Mouse (Mus musculus) heart, embryonic 11.5 days (tissue): ENCODE results near the gene Ppp4r4. TPM values are rescaled to one million over a fixed set of nuclear protein-coding genes. Genes with fewer than 3 reads are reported as not detected.

Source experiments
- ATAC-seq: fragments of 200-750 bp; cut with Nextera tagmentation; replicated peaks from 2 replicates; pipeline ENCODE4 v1.8.0; 2017; ENCODE audit warnings: moderate library complexity; ENCODE audit not compliant: insufficient number of reproducible peaks, low FRiP score, low TSS enrichment
- H3K27ac ChIP-seq: fragments of 300-500 bp; sonication (generic); 2 replicates; pipeline ENCODE4 v1.5.1; 2014; ENCODE audit warnings: mild to moderate bottlenecking, low read depth, low read length
- H3K27me3 ChIP-seq: fragments of 300-500 bp; sonication (generic); 2 replicates; pipeline ENCODE4 v1.6.1; 2014; ENCODE audit warnings: mild to moderate bottlenecking, low read length, mixed read lengths; ENCODE audit not compliant: control insufficient read depth, insufficient read depth
- H3K36me3 ChIP-seq: fragments of 300-500 bp; sonication (generic); 2 replicates; pipeline ENCODE4 v1.6.1; 2014; ENCODE audit warnings: mild to moderate bottlenecking, low read length, moderate library complexity, mixed read lengths; ENCODE audit not compliant: control insufficient read depth, insufficient read depth
- H3K4me1 ChIP-seq: fragments of 300-500 bp; sonication (generic); 2 replicates; pipeline ENCODE4 v1.6.1; 2014; ENCODE audit warnings: low read length; ENCODE audit not compliant: control insufficient read depth, insufficient read depth
- H3K4me2 ChIP-seq: fragments of 300-500 bp; sonication (generic); 2 replicates; pipeline ENCODE4 v1.6.1; 2014; ENCODE audit warnings: mild to moderate bottlenecking, moderate library complexity
- H3K4me3 ChIP-seq: fragments of 300-500 bp; sonication (generic); 2 replicates; pipeline ENCODE4 v1.5.1; 2014; ENCODE audit warnings: low read depth, low read length
- H3K9ac ChIP-seq: fragments of 300-500 bp; sonication (generic); 2 replicates; pipeline ENCODE4 v1.6.1; 2014; ENCODE audit warnings: mild to moderate bottlenecking, low read depth, low read length, moderate library complexity
- H3K9me3 ChIP-seq: fragments of 300-500 bp; sonication (generic); replicated peaks from 2 replicates; pipeline ENCODE4 v1.6.1; 2016; ENCODE audit warnings: low read length; ENCODE audit not compliant: control insufficient read depth
- WGBS: fragments of 180-500 bp; shearing (Covaris S2); extraction: QIAGEN DNeasy Blood & Tissue Kit; methylation state at CpG from one replicate; pipeline ENCODE4 v1.1.7; 2014; ENCODE audit not compliant: insufficient replicate concordance; 5-methylcytosine and 5-hydroxymethylcytosine counted together
- polyA plus RNA-seq: library from polyadenylated mRNA; unstranded; fragments of >200 nt; fragmentation: Nextera tagmentation; extraction: Ambion mirVana; gene quantifications from 2 replicates; pipeline ENCODE4 v1.2.1, GENCODE M21; 2014

Gene Ppp4r4
- polyA plus RNA-seq, 1 experiment from 2014 or later = 0.60 TPM

- H3K27me3 ChIP-seq = no peaks in the 10 kb centered on the region
- no peak overlapping the region for H3K27ac ChIP-seq
- no peak for ATAC-seq
- no peak overlapping the region for H3K4me2 ChIP-seq
- H3K9me3 ChIP-seq = no peaks in the 10 kb centered on the region
- WGBS = 45% methylated on average over 10 of the region's 10 CpGs
- no peaks in the 10 kb centered on the region for H3K4me1 ChIP-seq
- H3K9ac ChIP-seq = no peak overlapping the region
- H3K4me3 ChIP-seq = no peak overlapping the region
- H3K36me3 ChIP-seq = no peaks in the 10 kb centered on the region
Measured at GRCm38 (mm10) chr12:103616860-103617261, 84.8 kb downstream of the Ppp4r4 start.

DNA sequence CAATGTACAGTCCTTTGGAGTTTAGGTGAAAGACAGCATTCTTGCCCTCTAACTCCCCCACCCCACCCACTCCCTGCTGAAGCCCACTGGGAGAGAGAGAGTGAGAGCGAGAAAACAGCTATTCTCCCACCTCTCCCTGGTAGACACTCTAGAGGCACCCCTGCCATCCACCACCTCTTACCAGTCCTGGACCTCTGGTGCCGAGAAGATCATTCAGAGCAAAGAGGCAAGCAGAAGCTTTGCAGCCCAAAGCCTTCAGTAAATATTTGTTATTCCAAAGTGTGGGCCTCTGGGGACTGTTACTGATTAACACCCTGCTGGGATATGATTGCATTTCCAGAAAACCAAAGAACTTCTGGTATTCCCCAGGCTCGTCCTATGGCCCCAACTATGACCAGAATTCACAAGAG is 99.1 kb downstream of the Ppp4r4 start, which contains the start of gene Serpina10:
Gene Serpina10, minus strand, starts transcription at position 242 of the 410 bp plus-strand sequence.
- no peak within 1 kb of the TSS for H3K9ac ChIP-seq
- H3K4me3 ChIP-seq = no peak within 1 kb of the TSS
- no peaks in the 10 kb centered on the region for H3K36me3 ChIP-seq
- whole genome bisulfite sequencing = 58% methylated on average over 3 of the region's 3 CpGs
- no peak within 1 kb of the TSS for H3K4me2 ChIP-seq
- H3K9me3 ChIP-seq = no peaks in the 10 kb centered on the region
- no peak for ATAC-seq
- no peaks in the 10 kb centered on the region for H3K27me3 ChIP-seq
- H3K27ac ChIP-seq = no peak within 1 kb of the TSS
- no peaks in the 10 kb centered on the region for H3K4me1 ChIP-seq

DNA sequence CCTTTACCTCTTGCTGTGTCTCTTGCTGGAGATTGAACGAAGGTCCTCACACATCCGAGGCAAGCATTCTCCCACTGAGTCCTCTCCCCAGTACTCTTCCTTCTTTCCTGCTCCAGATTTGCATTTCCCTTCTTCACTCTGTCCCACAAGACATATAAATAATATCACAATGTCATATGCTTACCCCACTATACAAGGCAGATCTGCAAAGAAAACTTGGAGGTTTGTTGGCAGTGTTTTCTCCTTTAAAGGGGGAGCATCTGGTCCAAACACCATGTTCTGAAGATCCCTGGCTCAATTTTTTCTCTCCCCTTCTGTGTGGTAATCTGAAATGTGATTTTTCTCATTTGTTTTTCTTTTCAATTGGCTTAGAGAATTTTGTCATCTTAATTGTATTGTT is 102.3 kb downstream of the Ppp4r4 start:
- H3K9me3 ChIP-seq = no peaks in the 10 kb centered on the region
- H3K27me3 ChIP-seq = no peaks in the 10 kb centered on the region
- WGBS = 77% methylated on average over 2 of the region's 2 CpGs
- no peak overlapping the region for H3K9ac ChIP-seq
- H3K4me1 ChIP-seq = no peaks in the 10 kb centered on the region
- H3K27ac ChIP-seq = no peak overlapping the region
- H3K36me3 ChIP-seq = no peaks in the 10 kb centered on the region
- no peak overlapping the region for H3K4me2 ChIP-seq
- H3K4me3 ChIP-seq = no peak overlapping the region
- no peak for ATAC-seq

DNA sequence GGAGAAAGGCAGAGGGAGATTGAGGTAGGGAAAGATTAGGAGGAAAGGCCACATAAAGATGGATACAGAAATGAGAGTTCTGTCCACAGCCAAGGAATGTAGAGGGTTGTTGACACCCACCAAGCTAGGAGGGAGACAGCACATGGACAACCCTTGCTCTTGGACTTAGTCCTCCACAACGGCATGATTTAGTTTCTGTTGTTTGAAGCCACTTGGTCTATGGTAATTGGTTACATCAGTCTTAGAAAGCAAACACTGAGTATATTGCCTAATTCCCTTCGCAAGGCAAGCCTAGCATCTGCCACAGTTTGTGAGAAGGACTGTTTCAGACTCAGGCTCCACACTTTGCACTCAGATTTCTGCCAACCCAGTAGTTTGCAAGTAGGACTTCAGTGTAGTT is 103.8 kb downstream of the Ppp4r4 start:
- Histone ChIP-seq H3K27ac (no peak overlapping the region), H3K4me2 (no peak overlapping the region), H3K9me3 (no peaks in the 10 kb centered on the region), H3K36me3 (no peaks in the 10 kb centered on the region), H3K4me3 (no peak overlapping the region), H3K9ac (no peak overlapping the region), H3K4me1 (no peaks in the 10 kb centered on the region), H3K27me3 (no peaks in the 10 kb centered on the region)
- ATAC-seq = no peak
- 81% methylated on average over 2 of the region's 2 CpGs for WGBS

- Histone ChIP-seq H3K4me3 (no peak overlapping the region), H3K9me3 (no peaks in the 10 kb centered on the region), H3K9ac (no peak overlapping the region), H3K36me3 (no peaks in the 10 kb centered on the region), H3K27me3 (no peaks in the 10 kb centered on the region), H3K4me2 (no peak overlapping the region), H3K4me1 (no peaks in the 10 kb centered on the region), H3K27ac (no peak overlapping the region)
- WGBS = 0% methylated on average over 2 of the region's 2 CpGs
- no peak for ATAC-seq
Measured at GRCm38 (mm10) chr12:103643336-103643735, 111.3 kb downstream of the Ppp4r4 start.

- H3K9me3 ChIP-seq = no peaks in the 10 kb centered on the region
- H3K27ac ChIP-seq = no peak overlapping the region
- no peaks in the 10 kb centered on the region for H3K36me3 ChIP-seq
- H3K4me3 ChIP-seq = no peak overlapping the region
- no peak overlapping the region for H3K9ac ChIP-seq
- no peak for ATAC-seq
- WGBS = 84% methylated on average over 3 of the region's 3 CpGs
- H3K4me1 ChIP-seq = no peaks in the 10 kb centered on the region
- H3K27me3 ChIP-seq = no peaks in the 10 kb centered on the region
- H3K4me2 ChIP-seq = no peak overlapping the region
Measured at GRCm38 (mm10) chr12:103643818-103644217, 111.7 kb downstream of the Ppp4r4 start.

DNA sequence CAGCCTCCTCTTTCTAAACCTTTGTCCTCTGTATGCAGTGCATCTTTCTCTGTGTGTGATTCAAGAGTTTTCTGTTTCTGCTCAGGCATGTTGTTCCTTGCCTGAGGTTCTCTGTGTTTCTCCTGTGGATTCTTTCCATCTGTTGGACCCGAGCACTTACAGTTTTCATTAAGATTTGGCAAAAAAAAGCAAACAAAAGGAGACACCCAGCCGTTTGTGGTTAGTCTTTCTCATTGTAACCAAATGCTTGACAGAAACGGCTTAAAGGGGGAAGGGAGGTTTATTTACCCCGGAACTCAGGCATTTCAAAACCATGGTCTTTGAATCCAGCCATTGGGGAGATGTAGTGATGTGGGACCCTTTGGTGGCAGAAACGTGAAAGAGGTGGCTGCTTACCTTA is 112.5 kb downstream of the Ppp4r4 start:
- Histone ChIP-seq H3K4me3 (no peak overlapping the region), H3K9ac (no peak overlapping the region), H3K36me3 (no peaks in the 10 kb centered on the region), H3K27me3 (no peaks in the 10 kb centered on the region), H3K4me2 (no peak overlapping the region), H3K4me1 (no peaks in the 10 kb centered on the region), H3K9me3 (no peaks in the 10 kb centered on the region), H3K27ac (no peak overlapping the region)
- WGBS = 33% methylated on average over 5 of the region's 5 CpGs
- ATAC-seq = no peak

DNA sequence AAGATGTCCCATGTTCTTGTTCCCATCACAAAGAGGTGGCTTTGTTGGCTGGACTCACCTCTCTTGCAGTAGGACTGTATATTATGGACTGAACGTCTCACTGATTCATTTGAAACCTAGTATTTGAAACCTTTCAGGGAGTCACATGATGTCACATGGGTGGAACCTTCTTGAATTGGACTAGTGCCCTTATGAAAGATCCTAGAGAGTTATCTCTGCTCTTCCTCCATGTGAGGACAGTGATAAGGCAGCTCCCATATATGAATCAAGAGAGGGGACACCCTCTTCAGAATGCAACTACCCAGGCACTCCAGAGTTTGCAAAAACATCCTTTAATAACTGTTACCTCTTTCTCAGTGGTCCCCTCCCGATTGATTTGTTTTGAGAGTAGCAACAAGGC is 114.2 kb downstream of the Ppp4r4 start:
- Histone ChIP-seq H3K27me3 (no peaks in the 10 kb centered on the region), H3K36me3 (no peaks in the 10 kb centered on the region), H3K9me3 (no peaks in the 10 kb centered on the region), H3K27ac (no peak overlapping the region), H3K4me2 (no peak overlapping the region), H3K4me3 (no peak overlapping the region), H3K4me1 (no peaks in the 10 kb centered on the region), H3K9ac (no peak overlapping the region)
- 71% methylated on average over 2 of the region's 2 CpGs for WGBS
- ATAC-seq = no peak

GRCm38 (mm10) chr12:103653836-103654235 is 121.8 kb downstream of the Ppp4r4 start:
- Histone ChIP-seq H3K9me3 (no peaks in the 10 kb centered on the region), H3K27ac (no peak overlapping the region), H3K36me3 (no peaks in the 10 kb centered on the region), H3K4me3 (no peak overlapping the region), H3K9ac (no peak overlapping the region), H3K4me1 (no peaks in the 10 kb centered on the region), H3K4me2 (no peak overlapping the region), H3K27me3 (no peaks in the 10 kb centered on the region)
- no peak for ATAC-seq
- WGBS = 96% methylated on average over 2 of the region's 2 CpGs
